Mouse (Mus musculus): ENCODE results near the gene Ubap1l. TPM values are rescaled to one million over a fixed set of nuclear protein-coding genes. Genes with fewer than 3 reads are reported as not detected.

Ubap1l gene
- polyA plus RNA-seq, 1 experiment: 1.1 TPM

- no peak overlapping the region for H3K4me3 ChIP-seq (replicated peaks; ENCODE audit: control insufficient read depth, low read depth, low read length)
- no peaks in the 10 kb centered on the region for H3K4me1 ChIP-seq (ENCODE audit: control insufficient read depth, insufficient read depth, low read length)
- TF ChIP-seq POLR2A (IDR thresholded peaks at IDR 0.05; ENCODE audit: borderline replicate concordance, control insufficient read depth, low read depth, low read length) (no peak), CTCF (IDR thresholded peaks at IDR 0.05; ENCODE audit: control insufficient read depth, insufficient read depth, low read length) (no peak)
- H3K27ac ChIP-seq (ENCODE audit: control insufficient read depth, insufficient read depth, low read depth, low read length, poor library complexity): no peak overlapping the region
- WGBS: 65% methylated on average over 6 of the region's 6 CpGs
Observed at GRCm38 (mm10) chr9:65382031-65382750, 21.4 kb downstream of the Ubap1l start.

- WGBS: 66% methylated on average over 3 of the region's 3 CpGs
- no peak for TF ChIP-seq CTCF (IDR thresholded peaks at IDR 0.05; ENCODE audit: control insufficient read depth, insufficient read depth, low read length)
- TF ChIP-seq POLR2A (IDR thresholded peaks at IDR 0.05; ENCODE audit: borderline replicate concordance, control insufficient read depth, low read depth, low read length): no peak
- H3K27ac ChIP-seq (ENCODE audit: control insufficient read depth, insufficient read depth, low read depth, low read length, poor library complexity): no peak overlapping the region
- no peaks in the 10 kb centered on the region for H3K4me1 ChIP-seq (ENCODE audit: control insufficient read depth, insufficient read depth, low read length)
- no peak overlapping the region for H3K4me3 ChIP-seq (replicated peaks; ENCODE audit: control insufficient read depth, low read depth, low read length)
Observed at GRCm38 (mm10) chr9:65382751-65383097, 21.9 kb downstream of the Ubap1l start.

- 71% methylated on average over 3 of the region's 3 CpGs for WGBS
- Histone ChIP-seq H3K4me1 (ENCODE audit: control insufficient read depth, insufficient read depth, low read length) (no peaks in the 10 kb centered on the region), H3K4me3 (replicated peaks; ENCODE audit: control insufficient read depth, low read depth, low read length) (no peak overlapping the region), H3K27ac (ENCODE audit: control insufficient read depth, insufficient read depth, low read depth, low read length, poor library complexity) (no peak overlapping the region)
- TF ChIP-seq POLR2A (IDR thresholded peaks at IDR 0.05; ENCODE audit: borderline replicate concordance, control insufficient read depth, low read depth, low read length): no peak
- TF ChIP-seq CTCF (IDR thresholded peaks at IDR 0.05; ENCODE audit: control insufficient read depth, insufficient read depth, low read length): no peak
Observed at GRCm38 (mm10) chr9:65384276-65384675, 23.4 kb downstream of the Ubap1l start.

GRCm38 (mm10) chr9:65386373-65387140 lies 25.7 kb downstream of the Ubap1l start:
- WGBS: 42% methylated on average over 8 of the region's 8 CpGs
- H3K27ac ChIP-seq (ENCODE audit: control insufficient read depth, insufficient read depth, low read depth, low read length, poor library complexity): no peak overlapping the region
- no peaks in the 10 kb centered on the region; the same call in 1 of the 2 replicates for H3K4me1 ChIP-seq (ENCODE audit: control insufficient read depth, insufficient read depth, low read length)
- no peak for TF ChIP-seq CTCF (IDR thresholded peaks at IDR 0.05; ENCODE audit: control insufficient read depth, insufficient read depth, low read length)
- TF ChIP-seq POLR2A (IDR thresholded peaks at IDR 0.05; ENCODE audit: borderline replicate concordance, control insufficient read depth, low read depth, low read length): no peak
- no peak overlapping the region for H3K4me3 ChIP-seq (replicated peaks; ENCODE audit: control insufficient read depth, low read depth, low read length)

- WGBS: 12% methylated on average over 96 of the region's 96 CpGs
- no peak for TF ChIP-seq POLR2A (IDR thresholded peaks at IDR 0.05; ENCODE audit: borderline replicate concordance, control insufficient read depth, low read depth, low read length)
- no peak for TF ChIP-seq CTCF (IDR thresholded peaks at IDR 0.05; ENCODE audit: control insufficient read depth, insufficient read depth, low read length)
- no peaks in the 10 kb centered on the region; the same call in 1 of the 2 replicates for H3K4me1 ChIP-seq (ENCODE audit: control insufficient read depth, insufficient read depth, low read length)
- H3K27ac ChIP-seq (ENCODE audit: control insufficient read depth, insufficient read depth, low read depth, low read length, poor library complexity): no peak overlapping the region
- H3K4me3 ChIP-seq (replicated peaks; ENCODE audit: control insufficient read depth, low read depth, low read length): no peak overlapping the region
Observed at GRCm38 (mm10) chr9:65390752-65391612, 30.1 kb downstream of the Ubap1l start.

- H3K4me3 ChIP-seq (replicated peaks; ENCODE audit: control insufficient read depth, low read depth, low read length): no peak within 1 kb of the TSS
- H3K4me1 ChIP-seq (ENCODE audit: control insufficient read depth, insufficient read depth, low read length): no peaks in the 10 kb centered on the region; the same call in 1 of the 2 replicates
- WGBS: 39% methylated on average over 8 of the region's 8 CpGs
- TF ChIP-seq POLR2A (IDR thresholded peaks at IDR 0.05; ENCODE audit: borderline replicate concordance, control insufficient read depth, low read depth, low read length): no peak
- no peak for TF ChIP-seq CTCF (IDR thresholded peaks at IDR 0.05; ENCODE audit: control insufficient read depth, insufficient read depth, low read length)
- no peak within 1 kb of the TSS for H3K27ac ChIP-seq (ENCODE audit: control insufficient read depth, insufficient read depth, low read depth, low read length, poor library complexity)
Observed at GRCm38 (mm10) chr9:65391613-65391964, 30.7 kb downstream of the Ubap1l start, which contains the start of gene Kbtbd13. TSS of gene Kbtbd13 (minus strand) at chr9:65391652.

- 15% methylated on average over 6 of the region's 6 CpGs for WGBS
- no peaks in the 10 kb centered on the region; the same call in 1 of the 2 replicates for H3K4me1 ChIP-seq (ENCODE audit: control insufficient read depth, insufficient read depth, low read length)
- TF ChIP-seq POLR2A (IDR thresholded peaks at IDR 0.05; ENCODE audit: borderline replicate concordance, control insufficient read depth, low read depth, low read length): no peak
- peak; percentile 77 for TF ChIP-seq CTCF (IDR thresholded peaks at IDR 0.05; ENCODE audit: control insufficient read depth, insufficient read depth, low read length)
- H3K27ac ChIP-seq (ENCODE audit: control insufficient read depth, insufficient read depth, low read depth, low read length, poor library complexity): no peak overlapping the region
- H3K4me3 ChIP-seq (replicated peaks; ENCODE audit: control insufficient read depth, low read depth, low read length): no peak overlapping the region
Observed at GRCm38 (mm10) chr9:65392638-65393364, 32.0 kb downstream of the Ubap1l start.
